Mouse (Mus musculus): ENCODE measurements at regions not wholly inside any gene's neighbourhood (a gene's known extent, or its start where the extent isn't known, plus 50 kb on each side); places are given as distances from the start of the nearest gene placed in this dataset.
A peak's percentile ranks its signal among the peaks of the same experiment; 100 is the strongest.

GRCm38 (mm10) chr13:79320146-79320545, 1120.6 kb upstream of the Nr2f1 start:
- WGBS = 40% methylated on average over 2 of the region's 2 CpGs
- DNase-seq (ENCODE audit: low spot score) (no peak), ATAC-seq (ENCODE audit: low FRiP score) (no peak)
- H3K4me1 ChIP-seq (ENCODE audit: insufficient read depth, low read length) = no peaks in the 10 kb centered on the region
- H3K27ac ChIP-seq (ENCODE audit: low read depth, low read length) = no peak overlapping the region
- H3K36me3 ChIP-seq (ENCODE audit: insufficient read depth, low read length) = no peaks in the 10 kb centered on the region
- no peak overlapping the region for H3K4me2 ChIP-seq (ENCODE audit: low read depth, low read length, poor library complexity, severe bottlenecking)
- no peaks in the 10 kb centered on the region for H3K9me3 ChIP-seq (ENCODE audit: low read length)
- H3K9ac ChIP-seq (replicated peaks; ENCODE audit: low read length, poor library complexity, severe bottlenecking) = no peak overlapping the region
- H3K4me3 ChIP-seq (ENCODE audit: low read depth, low read length) = no peak overlapping the region
- H3K27me3 ChIP-seq (ENCODE audit: insufficient read depth, low read length) = no peaks in the 10 kb centered on the region
- TF ChIP-seq CTCF (IDR thresholded peaks at IDR 0.05) = no peak

DNA sequence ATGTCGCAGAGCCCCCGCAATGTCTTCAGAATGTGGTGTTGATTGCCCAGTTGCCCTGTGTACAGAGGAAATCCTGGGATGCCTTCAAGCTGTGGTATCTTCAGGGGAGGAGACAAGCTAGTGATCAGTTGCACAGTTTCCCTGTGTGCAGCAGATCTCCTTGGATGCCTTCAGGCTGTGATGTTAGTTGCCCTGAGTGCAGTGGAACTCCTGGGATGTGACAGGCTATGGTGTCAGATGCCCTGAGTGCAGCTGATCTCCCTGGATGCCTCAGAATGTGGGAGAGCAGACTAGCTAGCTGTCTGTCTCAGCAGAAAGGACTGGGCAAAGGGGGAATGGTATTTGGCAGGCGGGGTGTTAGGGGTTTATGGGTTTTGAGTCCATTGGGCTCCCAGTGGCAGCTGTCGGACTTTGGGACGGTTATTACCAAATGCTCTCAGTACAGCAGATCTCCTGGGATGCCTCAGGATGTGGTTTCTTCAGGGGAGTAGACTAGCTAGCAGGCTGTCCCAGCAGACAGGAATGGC, 1110.1 kb upstream of the Nr2f1 start:
- Histone ChIP-seq H3K9ac (replicated peaks; ENCODE audit: low read length, poor library complexity, severe bottlenecking) (no peak overlapping the region), H3K4me3 (ENCODE audit: low read depth, low read length) (no peak overlapping the region), H3K9me3 (ENCODE audit: low read length) (no peaks in the 10 kb centered on the region), H3K27me3 (ENCODE audit: insufficient read depth, low read length) (no peaks in the 10 kb centered on the region), H3K4me2 (ENCODE audit: low read depth, low read length, poor library complexity, severe bottlenecking) (no peak overlapping the region), H3K27ac (ENCODE audit: low read depth, low read length) (no peak overlapping the region), H3K4me1 (ENCODE audit: insufficient read depth, low read length) (no peaks in the 10 kb centered on the region), H3K36me3 (ENCODE audit: insufficient read depth, low read length) (no peaks in the 10 kb centered on the region)
- ATAC-seq (ENCODE audit: low FRiP score) (no peak), DNase-seq (ENCODE audit: low spot score) (no peak)
- TF ChIP-seq CTCF (IDR thresholded peaks at IDR 0.05) = no peak
- 88% methylated on average over 5 of the region's 5 CpGs for WGBS

- H3K9ac ChIP-seq (replicated peaks; ENCODE audit: low read length, poor library complexity, severe bottlenecking) = no peak overlapping the region
- WGBS = 17% methylated on average over 6 of the region's 6 CpGs
- no peak overlapping the region for H3K27ac ChIP-seq (ENCODE audit: low read depth, low read length)
- no peaks in the 10 kb centered on the region for H3K27me3 ChIP-seq (ENCODE audit: insufficient read depth, low read length)
- no peak for TF ChIP-seq CTCF (IDR thresholded peaks at IDR 0.05)
- no peak overlapping the region for H3K4me2 ChIP-seq (ENCODE audit: low read depth, low read length, poor library complexity, severe bottlenecking)
- H3K4me3 ChIP-seq (ENCODE audit: low read depth, low read length) = no peak overlapping the region
- no peaks in the 10 kb centered on the region for H3K36me3 ChIP-seq (ENCODE audit: insufficient read depth, low read length)
- ATAC-seq (ENCODE audit: low FRiP score) (no peak), DNase-seq (ENCODE audit: low spot score) (no peak)
- H3K9me3 ChIP-seq (ENCODE audit: low read length) = no peaks in the 10 kb centered on the region
- H3K4me1 ChIP-seq (ENCODE audit: insufficient read depth, low read length) = no peaks in the 10 kb centered on the region
These were observed 1097.7 kb upstream of the Nr2f1 start for GRCm38 (mm10) chr13:79297225-79297710.

GRCm38 (mm10) chr13:79288022-79288421, 1088.5 kb upstream of the Nr2f1 start:
- ATAC-seq (ENCODE audit: low FRiP score) (no peak), DNase-seq (ENCODE audit: low spot score) (no peak)
- Histone ChIP-seq H3K9me3 (ENCODE audit: low read length) (no peaks in the 10 kb centered on the region), H3K27me3 (ENCODE audit: insufficient read depth, low read length) (no peaks in the 10 kb centered on the region), H3K4me2 (ENCODE audit: low read depth, low read length, poor library complexity, severe bottlenecking) (no peak overlapping the region), H3K4me1 (ENCODE audit: insufficient read depth, low read length) (no peaks in the 10 kb centered on the region), H3K36me3 (ENCODE audit: insufficient read depth, low read length) (no peaks in the 10 kb centered on the region), H3K4me3 (ENCODE audit: low read depth, low read length) (no peak overlapping the region), H3K9ac (replicated peaks; ENCODE audit: low read length, poor library complexity, severe bottlenecking) (no peak overlapping the region), H3K27ac (ENCODE audit: low read depth, low read length) (no peak overlapping the region)
- 94% methylated on average over 1 of the region's 1 CpGs for WGBS
- no peak for TF ChIP-seq CTCF (IDR thresholded peaks at IDR 0.05)

- H3K9me3 ChIP-seq (ENCODE audit: low read length) = no peaks in the 10 kb centered on the region
- DNase-seq (ENCODE audit: low spot score) (no peak), ATAC-seq (ENCODE audit: low FRiP score) (no peak)
- no peak overlapping the region for H3K9ac ChIP-seq (replicated peaks; ENCODE audit: low read length, poor library complexity, severe bottlenecking)
- H3K36me3 ChIP-seq (ENCODE audit: insufficient read depth, low read length) = no peaks in the 10 kb centered on the region
- no peak for TF ChIP-seq CTCF (IDR thresholded peaks at IDR 0.05)
- H3K4me1 ChIP-seq (ENCODE audit: insufficient read depth, low read length) = no peaks in the 10 kb centered on the region
- H3K4me3 ChIP-seq (ENCODE audit: low read depth, low read length) = no peak overlapping the region
- no peak overlapping the region for H3K27ac ChIP-seq (ENCODE audit: low read depth, low read length)
- 95% methylated on average over 3 of the region's 3 CpGs for WGBS
- H3K4me2 ChIP-seq (ENCODE audit: low read depth, low read length, poor library complexity, severe bottlenecking) = no peak overlapping the region
- H3K27me3 ChIP-seq (ENCODE audit: insufficient read depth, low read length) = no peaks in the 10 kb centered on the region
These were observed 1086.6 kb upstream of the Nr2f1 start for GRCm38 (mm10) chr13:79286181-79286580.

- ATAC-seq (ENCODE audit: low FRiP score) = peak; percentile 69; the same call in 1 of the 2 replicates
- no peak overlapping the region for H3K4me2 ChIP-seq (ENCODE audit: low read depth, low read length, poor library complexity, severe bottlenecking)
- no peaks in the 10 kb centered on the region for H3K9me3 ChIP-seq (ENCODE audit: low read length)
- peak; percentile 78 for TF ChIP-seq CTCF (IDR thresholded peaks at IDR 0.05)
- no peaks in the 10 kb centered on the region for H3K27me3 ChIP-seq (ENCODE audit: insufficient read depth, low read length)
- H3K4me1 ChIP-seq (ENCODE audit: insufficient read depth, low read length) = no peaks in the 10 kb centered on the region
- no peaks in the 10 kb centered on the region for H3K36me3 ChIP-seq (ENCODE audit: insufficient read depth, low read length)
- 5% methylated on average over 2 of the region's 2 CpGs for WGBS
- peak; percentile 67 for DNase-seq (ENCODE audit: low spot score)
- no peak overlapping the region for H3K27ac ChIP-seq (ENCODE audit: low read depth, low read length)
- no peak overlapping the region for H3K9ac ChIP-seq (replicated peaks; ENCODE audit: low read length, poor library complexity, severe bottlenecking)
- no peak overlapping the region for H3K4me3 ChIP-seq (ENCODE audit: low read depth, low read length)
These were observed 1085.9 kb upstream of the Nr2f1 start for GRCm38 (mm10) chr13:79285478-79285877.

Data from midbrain, postnatal 0 days (tissue).